In the genomic region with DNA sequence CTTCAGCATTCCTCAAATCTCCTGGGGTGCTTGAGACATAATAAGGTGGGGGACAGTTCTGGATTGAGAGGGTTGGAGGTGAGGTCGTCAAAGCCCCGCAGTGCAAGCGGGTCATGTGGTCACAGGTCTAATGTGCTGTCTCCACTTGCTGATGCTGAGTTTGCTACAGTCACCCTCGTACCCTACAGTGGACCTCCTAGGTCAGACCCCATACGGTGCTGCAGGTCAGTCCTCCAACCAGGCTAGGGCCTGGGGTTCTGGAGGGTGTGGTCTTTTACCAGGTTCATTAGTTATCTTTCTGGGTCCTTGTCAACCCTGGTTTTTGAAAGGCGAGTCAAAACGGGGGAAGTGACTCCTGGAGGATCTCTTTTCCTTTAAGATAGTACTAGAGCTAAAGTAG, we compare ENCODE assay signal across 9 mouse cellular contexts. TPM values are rescaled to one million over a fixed set of nuclear protein-coding genes. Genes with fewer than 3 reads are reported as not detected.
DNase-seq lines count a peak whose midpoint lies in the region; ATAC-seq and TF ChIP-seq lines count a peak whose summit lies in the region.
"Had no signal": no experiment of that assay in that cellular context is flagged by ENCODE, and none has a peak within 500 bp of the region (broad histone marks: within the 10 kb centered on the region; RNA-seq: fewer than 3 reads in every experiment).

No protein-coding gene starts in this region.

- no peak for DNase-seq in heart, embryonic 10.5 days (ENCODE audit: low spot score)
- no peak for DNase-seq in heart, postnatal 25 days (ENCODE audit: low spot score)
- no peak for DNase-seq in MEL (ENCODE audit: low read depth, low spot score)
- no peak for DNase-seq in forebrain, postnatal 0 days
- no peak for DNase-seq in right cerebral cortex, adult 18-20 months

- H3K79me2 ChIP-seq in MEL (ENCODE audit: control insufficient read depth, insufficient read depth, low read length, poor library complexity) (peaks cover 40% of the 10 kb centered on the region), macrophage (ENCODE audit: inconsistent target) (no peaks in the 10 kb centered on the region)

- intact Hi-C loops in heart, postnatal 25 days (cut with DNase I), result loop anchor here (10.0 kb wide), 1 partner anchor 177 kb away; no protein-coding TSS in a partner anchor

- H3K36me3 ChIP-seq in heart, embryonic 10.5 days, result no peaks in the 10 kb centered on the region
- H3K36me3 ChIP-seq in MEL (ENCODE audit: control insufficient read depth in 1 of 2, insufficient read depth in 2 of 2, low read length in 2 of 2) (peaks cover 0 to 22% of the 10 kb centered on the region in 2 experiments; a peak in 2 of 4 replicates), macrophage (ENCODE audit: inconsistent target) (no peaks in the 10 kb centered on the region)
- no peaks in the 10 kb centered on the region for H3K36me3 ChIP-seq in forebrain, postnatal 0 days (ENCODE audit: insufficient read depth)

- 0 out of 2 replicates have a peak, but pooled peaks have one; percentile 1 for ATAC-seq in forebrain, postnatal 0 days
- ATAC-seq in inflammation-experienced regulatory T-cells, adult 6 months, result no peak
- no peak for ATAC-seq in erythroid progenitor cell, adult 5-6 weeks (replicated peaks; ENCODE audit: low FRiP score, poor library complexity, severe bottlenecking)

- H3K27me3 ChIP-seq in heart, embryonic 10.5 days (ENCODE audit: insufficient read depth, poor library complexity, severe bottlenecking), result no peaks in the 10 kb centered on the region
- H3K27me3 ChIP-seq in MEL (ENCODE audit: control insufficient read depth in 1 of 2, insufficient read depth in 2 of 2, low read length in 2 of 2), result no peaks in the 10 kb centered on the region
- no peaks in the 10 kb centered on the region for H3K27me3 ChIP-seq in forebrain, postnatal 0 days (ENCODE audit: insufficient read depth, low read length)
- H3K27me3 ChIP-seq: Patski had no signal

- peak overlapping the region; percentile 77 for H3K4me3 ChIP-seq in heart, embryonic 10.5 days
- H3K4me3 ChIP-seq in MEL (ENCODE audit: control insufficient read depth in 1 of 2, insufficient read depth in 1 of 2, low read depth in 2 of 2, low read length in 2 of 2), result peak overlapping the region; percentile 56 to 68
- peak overlapping the region; percentile 72 for H3K4me3 ChIP-seq in forebrain, postnatal 0 days (ENCODE audit: low read depth, low read length)
- peak overlapping the region; percentile 15; the same call in 1 of the 2 replicates for H3K4me3 ChIP-seq in macrophage (ENCODE audit: inconsistent target)

- no peak for TF ChIP-seq CTCF in MEL (IDR thresholded peaks at IDR 0.05 in 2 of 3, conservative IDR thresholded peaks at IDR 0.05 in 1 of 3; ENCODE audit: control insufficient read depth in 1 of 3, insufficient read depth in 1 of 3, low read depth in 2 of 3, low read length in 3 of 3, poor library complexity in 1 of 3, severe bottlenecking in 1 of 3)
- no peak for TF ChIP-seq CTCF in forebrain, postnatal 0 days (IDR thresholded peaks at IDR 0.05; ENCODE audit: low read depth)

- H3K9ac ChIP-seq in MEL (ENCODE audit: control insufficient read depth, low read depth, low read length, poor library complexity, severe bottlenecking), result peak overlapping the region; percentile 74
- H3K9ac ChIP-seq in forebrain, postnatal 0 days, result peak overlapping the region; percentile 93

- H3K9me3 ChIP-seq in heart, embryonic 10.5 days, result no peaks in the 10 kb centered on the region
- no peaks in the 10 kb centered on the region for H3K9me3 ChIP-seq in MEL (replicated peaks; ENCODE audit: insufficient read depth, low read length)
- no peaks in the 10 kb centered on the region for H3K9me3 ChIP-seq in forebrain, postnatal 0 days (ENCODE audit: low read length)

- no peak for TF ChIP-seq POLR2A in MEL (IDR thresholded peaks at IDR 0.05; ENCODE audit: control insufficient read depth in 1 of 2, insufficient read depth in 1 of 2, low read depth in 1 of 2, low read length in 2 of 2, poor library complexity in 1 of 2)

- 7% methylated on average over 7 of the region's 7 CpGs for WGBS in heart, embryonic 10.5 days
- WGBS in forebrain, postnatal 0 days, result 12% methylated on average over 7 of the region's 7 CpGs
- WGBS in macrophage (ENCODE audit: missing documents), result 55% methylated on average over 7 of the region's 7 CpGs

- peak overlapping the region; percentile 95 for H3K27ac ChIP-seq in heart, embryonic 10.5 days
- H3K27ac ChIP-seq in MEL (ENCODE audit: control insufficient read depth, low read depth, low read length) (peak overlapping the region; percentile 48), macrophage (no peak overlapping the region)
- H3K27ac ChIP-seq in forebrain, postnatal 0 days (ENCODE audit: low read depth, low read length), result peak overlapping the region; percentile 95

- no peak for TF ChIP-seq RAD21 in MEL (IDR thresholded peaks at IDR 0.05; ENCODE audit: low read depth, low read length)

- H3K4me2 ChIP-seq in forebrain, postnatal 0 days (ENCODE audit: low read depth), result peak overlapping the region; percentile 90

- H3K4me1 ChIP-seq in heart, embryonic 10.5 days, result peaks cover 76% of the 10 kb centered on the region
- peaks cover 4 to 32% of the 10 kb centered on the region in 2 experiments for H3K4me1 ChIP-seq in MEL (ENCODE audit: control insufficient read depth in 1 of 2, insufficient read depth in 2 of 2, low read length in 2 of 2)
- H3K4me1 ChIP-seq in forebrain, postnatal 0 days (ENCODE audit: insufficient read depth), result peaks cover 35% of the 10 kb centered on the region

- TF ChIP-seq EP300 in MEL (IDR thresholded peaks at IDR 0.05; ENCODE audit: low read depth in 1 of 2, low read length in 2 of 2), result no peak

TF ChIP-seq in MEL, 35 proteins besides CTCF, POLR2A, EP300 and RAD21:
- TF ChIP-seq CHD2 (IDR thresholded peaks at IDR 0.05; ENCODE audit: low read length) (no peak), HCFC1 (IDR thresholded peaks at IDR 0.05; ENCODE audit: low read depth, low read length) (no peak), MYB (IDR thresholded peaks at IDR 0.05; ENCODE audit: low read depth, low read length) (no peak), USF1 (IDR thresholded peaks at IDR 0.05; ENCODE audit: low read depth, low read length) (peak; percentile 25; the same call in 1 of the 2 replicates)

RNA-seq across cellular contexts. Expression of gene Gramd4, which starts 0.4 kb away (rescaled TPM):
- 9.6 and 11.6 TPM in 2 replicates for polyA plus RNA-seq in heart, embryonic 10.5 days (2016; fragmentation: Nextera tagmentation; extraction: Ambion mirVana)
- 10 to 100 TPM; 30.4 to 34.7 TPM for total RNA-seq in heart, postnatal 25 days (2021)
- total RNA-seq in MEL (2012; rRNA removed), result 34.1 and 43.1 TPM in 2 replicates
- polyA plus RNA-seq in MEL (2012; ENCODE audit: insufficient read depth in 1 of 2, insufficient read length in 2 of 2, low read depth in 1 of 2, low replicate concordance in 2 of 2, missing spikeins in 1 of 2) (10 to 100 TPM; 35.2 to 38.0 TPM), macrophage (2018) (1.2 to 2.1 TPM (median 1.9 TPM) in 3 replicates)
- 54.5 and 57.0 TPM in 2 replicates for total RNA-seq in forebrain, postnatal 0 days (2014; rRNA removed)
- 24.8 and 28.8 TPM in 2 replicates for polyA plus RNA-seq in forebrain, postnatal 0 days (2015; fragmentation: Nextera tagmentation; extraction: Ambion mirVana)
- total RNA-seq in macrophage (2018; cell fraction: chromatin; rRNA removed), result 10 to 100 TPM in 2 of 26 experiments, 1 to 10 TPM in 20, under 1 TPM in 3, not detected in 1; 0.52 to 13.4 (median 3.5) TPM
- 1 to 10 TPM in 12 of 26 experiments, under 1 TPM in 14; 0.41 to 3.3 (median 0.89) TPM for total RNA-seq in macrophage (2018; cell fraction: cytosol; rRNA removed)
- 10 to 100 TPM in 1 of 26 experiments, 1 to 10 TPM in 17, under 1 TPM in 8; 0.43 to 11.3 (median 2.1) TPM for total RNA-seq in macrophage (2018; cell fraction: nucleus; rRNA removed)
- 10 to 100 TPM; 13.4 to 26.0 (median 22.9) TPM for polyA plus RNA-seq in inflammation-experienced regulatory T-cells, adult 6 months (2017; shearing (Covaris generic))
- total RNA-seq in erythroid progenitor cell, adult 5-6 weeks (2015; ENCODE audit: low replicate concordance), result 10.8 and 16.8 TPM in 2 replicates
- total RNA-seq in erythroid progenitor cell, adult 5-6 weeks (2017; ENCODE audit: low replicate concordance), result 18.9 and 37.5 TPM in 2 replicates

RNA-seq across cellular contexts. Expression of gene Celsr1, which starts 24.3 kb away (rescaled TPM):
- 1.3 and 2.3 TPM in 2 replicates for polyA plus RNA-seq in heart, embryonic 10.5 days (2016; fragmentation: Nextera tagmentation; extraction: Ambion mirVana)
- total RNA-seq in heart, postnatal 25 days (2021), result 1 to 10 TPM; 6.6 to 7.2 TPM
- total RNA-seq in MEL (2012; rRNA removed), result 0.12 and 0.16 TPM in 2 replicates
- polyA plus RNA-seq in MEL (2012; ENCODE audit: insufficient read depth in 1 of 2, insufficient read length in 2 of 2, low read depth in 1 of 2, low replicate concordance in 2 of 2, missing spikeins in 1 of 2) (under 1 TPM in 1 of 2 experiments, not detected in 1; 0.42 TPM), macrophage (2018) (not detected in 3 replicates)
- 6.5 and 13.0 TPM in 2 replicates for total RNA-seq in forebrain, postnatal 0 days (2014; rRNA removed)
- polyA plus RNA-seq in forebrain, postnatal 0 days (2015; fragmentation: Nextera tagmentation; extraction: Ambion mirVana), result 0.62 and 0.97 TPM in 2 replicates
- not detected for total RNA-seq in macrophage (2018; cell fraction: chromatin; rRNA removed)
- under 1 TPM in 8 of 26 experiments, not detected in 18; under 0.01 to 0.05 (median under 0.01) TPM for total RNA-seq in macrophage (2018; cell fraction: cytosol; rRNA removed)
- total RNA-seq in macrophage (2018; cell fraction: nucleus; rRNA removed), result under 1 TPM in 6 of 26 experiments, not detected in 20; 0.04 to 0.30 (median 0.07) TPM
- polyA plus RNA-seq in inflammation-experienced regulatory T-cells, adult 6 months (2017; shearing (Covaris generic)), result 1 to 10 TPM; 4.4 to 5.0 (median 4.7) TPM
- total RNA-seq in erythroid progenitor cell, adult 5-6 weeks (2015; ENCODE audit: low replicate concordance), result 1.1 and 1.3 TPM in 2 replicates
- 0.30 and 0.39 TPM in 2 replicates for total RNA-seq in erythroid progenitor cell, adult 5-6 weeks (2017; ENCODE audit: low replicate concordance)

Comparison
In these comparisons a context has a peak if more than half of its experiments do, and no peak if none do; other contexts are left out.
1. H3K4me3 ChIP-seq: peak in every context shown above with its lines; median percentile 77 in heart, embryonic 10.5 days; 72 in forebrain, postnatal 0 days; 62 in MEL; 15 in macrophage.